Mouse (Mus musculus): Measurements from ENCODE around the gene Adamts13. TPM values are rescaled to one million over a fixed set of nuclear protein-coding genes. Genes with fewer than 3 reads are reported as not detected.

The Adamts13 gene
- polyA plus RNA-seq, 1 experiment from 2014 or later, result not detected

DNA sequence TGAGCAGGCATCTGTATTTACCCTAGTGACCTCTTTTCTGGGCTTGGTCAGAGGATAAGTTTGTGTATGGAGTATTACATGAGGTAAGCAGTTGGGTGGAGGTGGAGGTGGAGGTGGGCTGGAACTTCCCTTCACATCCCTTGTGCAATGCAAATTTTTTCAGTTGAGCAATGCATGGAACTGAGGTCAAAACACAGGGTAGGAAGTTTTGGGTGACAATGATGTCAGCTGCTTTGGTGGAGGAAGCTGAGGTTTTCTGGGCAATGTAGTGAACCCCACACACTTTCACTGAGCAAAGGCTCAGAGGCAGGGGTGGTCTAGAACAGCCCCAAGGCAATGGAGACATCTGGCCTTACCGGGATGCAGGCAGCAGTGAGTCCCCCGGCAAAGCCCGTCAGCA lies 52.3 kb downstream of the Adamts13 start:
- 84% methylated on average over 3 of the region's 3 CpGs for WGBS
- Histone ChIP-seq H3K9me3 (ENCODE audit: control insufficient read depth, low read length) (no peaks in the 10 kb centered on the region), H3K4me1 (ENCODE audit: control insufficient read depth, insufficient read depth, low read depth, low read length) (peaks cover 11% of the 10 kb centered on the region), H3K9ac (ENCODE audit: low read depth, low read length) (no peak overlapping the region), H3K4me3 (ENCODE audit: low read length) (no peak overlapping the region), H3K4me2 (ENCODE audit: low read length) (no peak overlapping the region), H3K36me3 (ENCODE audit: control insufficient read depth, insufficient read depth, low read length) (peaks cover 3% of the 10 kb centered on the region; the same call in 1 of the 2 replicates), H3K27me3 (replicated peaks; ENCODE audit: control insufficient read depth, insufficient read depth, low read length) (no peaks in the 10 kb centered on the region), H3K27ac (ENCODE audit: low read depth, low read length) (no peak overlapping the region)
- ATAC-seq, result no peak

DNA sequence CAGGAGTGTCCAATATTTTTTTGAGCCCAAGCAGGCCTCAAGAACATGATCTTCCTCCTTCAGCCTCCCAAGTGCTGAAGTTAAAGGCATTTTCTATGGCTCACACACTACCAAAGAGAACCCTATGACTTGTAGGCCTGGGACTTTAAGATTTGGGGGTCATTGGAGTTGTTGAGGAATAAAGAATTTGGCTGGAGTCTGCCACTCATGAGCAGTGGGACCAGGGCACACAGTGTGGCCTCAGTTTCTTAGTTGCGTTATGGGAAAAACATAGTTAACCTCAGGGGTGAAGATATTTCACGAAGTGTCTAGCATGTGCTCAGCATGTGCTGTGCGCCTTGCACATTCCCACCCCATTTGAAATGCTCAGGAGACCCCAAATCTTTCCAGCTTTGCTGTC lies 53.1 kb downstream of the Adamts13 start:
- ATAC-seq, result no peak
- H3K27ac ChIP-seq (ENCODE audit: low read depth, low read length), result no peak overlapping the region
- no peak overlapping the region for H3K4me3 ChIP-seq (ENCODE audit: low read length)
- H3K36me3 ChIP-seq (ENCODE audit: control insufficient read depth, insufficient read depth, low read length), result peaks cover 3% of the 10 kb centered on the region; the same call in 1 of the 2 replicates
- H3K4me2 ChIP-seq (ENCODE audit: low read length), result peak overlapping the region; percentile 80
- 95% methylated on average over 3 of the region's 3 CpGs for WGBS
- H3K9ac ChIP-seq (ENCODE audit: low read depth, low read length), result no peak overlapping the region
- no peaks in the 10 kb centered on the region for H3K9me3 ChIP-seq (ENCODE audit: control insufficient read depth, low read length)
- peaks cover 11% of the 10 kb centered on the region for H3K4me1 ChIP-seq (ENCODE audit: control insufficient read depth, insufficient read depth, low read depth, low read length)
- no peaks in the 10 kb centered on the region for H3K27me3 ChIP-seq (replicated peaks; ENCODE audit: control insufficient read depth, insufficient read depth, low read length)

DNA sequence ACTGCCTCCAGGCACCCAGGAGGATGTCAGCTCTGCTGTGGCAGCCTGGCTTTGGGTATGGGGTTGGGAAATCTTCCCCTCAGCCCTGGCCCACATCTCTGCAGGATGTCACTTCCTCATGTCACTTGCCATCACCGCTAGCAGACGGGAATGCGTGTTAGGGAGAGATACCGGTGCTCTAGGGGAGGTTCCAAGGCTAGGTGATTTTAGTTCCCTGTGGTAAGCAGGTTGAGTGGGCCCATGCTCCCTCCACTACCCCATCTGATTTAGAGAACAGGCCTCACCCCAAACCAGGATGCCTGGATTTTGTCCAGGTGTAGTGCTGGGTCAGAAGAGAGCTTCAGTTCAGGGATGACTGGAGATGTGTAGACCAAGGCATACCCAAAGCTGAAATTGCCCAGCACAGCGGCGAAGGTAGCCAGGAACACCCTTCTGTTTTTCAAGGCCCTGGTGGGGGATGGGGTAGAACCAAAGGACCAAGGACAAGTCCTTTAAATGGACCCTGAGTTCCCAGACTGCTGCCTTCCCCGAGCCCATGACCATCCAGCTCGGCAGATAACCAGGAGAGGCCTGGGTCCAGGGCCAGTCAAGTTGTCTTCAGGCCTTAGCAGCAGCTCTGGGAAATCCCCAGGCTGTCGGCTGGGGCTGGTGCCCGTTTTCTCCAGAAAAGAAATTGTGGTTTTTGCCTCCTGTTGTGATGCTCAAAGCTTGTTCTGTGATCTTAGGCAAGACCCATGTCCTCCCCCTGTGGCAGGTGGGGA lies 53.8 kb downstream of the Adamts13 start:
- Histone ChIP-seq H3K27ac (ENCODE audit: low read depth, low read length) (peak overlapping the region; percentile 81), H3K27me3 (replicated peaks; ENCODE audit: control insufficient read depth, insufficient read depth, low read length) (no peaks in the 10 kb centered on the region), H3K9me3 (ENCODE audit: control insufficient read depth, low read length) (no peaks in the 10 kb centered on the region), H3K4me1 (ENCODE audit: control insufficient read depth, insufficient read depth, low read depth, low read length) (peaks cover 11% of the 10 kb centered on the region), H3K36me3 (ENCODE audit: control insufficient read depth, insufficient read depth, low read length) (no peaks in the 10 kb centered on the region), H3K9ac (ENCODE audit: low read depth, low read length) (peak overlapping the region; percentile 72), H3K4me3 (ENCODE audit: low read length) (peak overlapping the region; percentile 54), H3K4me2 (ENCODE audit: low read length) (peak overlapping the region; percentile 80)
- ATAC-seq, result no peak
- WGBS, result 58% methylated on average over 10 of the region's 10 CpGs

DNA sequence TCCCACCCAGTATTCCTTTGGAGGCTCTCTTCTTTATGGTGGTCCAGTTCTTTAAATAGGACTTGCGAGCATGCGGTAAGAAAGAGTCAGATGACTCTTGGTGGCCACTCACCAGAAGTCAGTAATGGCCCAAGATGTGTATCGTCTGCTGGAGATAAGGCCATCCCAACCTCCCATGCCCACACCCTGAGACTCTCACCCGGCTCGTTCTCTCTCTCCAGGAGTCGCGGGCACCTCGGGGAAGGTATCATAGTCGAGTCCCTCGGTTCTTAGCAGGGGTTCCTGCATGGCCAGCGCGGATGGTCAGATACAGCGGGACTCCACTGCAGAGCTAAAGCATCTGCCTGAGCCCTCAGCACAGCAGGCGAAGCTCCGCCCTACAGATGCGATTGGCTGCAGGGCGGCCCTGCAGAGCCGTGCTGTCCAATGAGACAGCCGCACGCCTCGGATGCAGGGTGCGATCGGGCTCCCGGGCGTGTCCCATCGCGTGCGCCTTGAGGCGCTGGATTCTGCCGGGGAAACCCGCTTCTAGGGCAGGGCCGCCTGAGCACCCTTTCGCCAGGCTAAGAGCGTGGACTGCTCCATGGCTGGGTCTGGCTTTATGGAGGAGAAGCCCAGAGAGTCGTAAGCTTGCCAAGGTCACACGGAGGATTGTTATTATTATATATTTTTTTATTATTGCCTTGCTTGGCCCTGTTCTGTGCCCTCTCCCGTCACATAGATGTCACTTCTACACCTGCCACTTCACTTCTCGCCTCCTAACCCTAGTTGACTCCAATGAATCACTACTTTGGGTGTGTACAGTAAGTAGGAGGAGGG lies 54.6 kb downstream of the Adamts13 start, which contains the start of gene Slc2a6:
Gene Slc2a6 (minus strand): TSS at position 381 of the 819 bp plus-strand sequence.
- WGBS, result 2% methylated on average over 38 of the region's 38 CpGs
- H3K4me2 ChIP-seq (ENCODE audit: low read length), result peak within 1 kb of the TSS; percentile 80
- peak; percentile 99 for ATAC-seq
- no peaks in the 10 kb centered on the region for H3K9me3 ChIP-seq (ENCODE audit: control insufficient read depth, low read length)
- peak within 1 kb of the TSS; percentile 54 for H3K4me3 ChIP-seq (ENCODE audit: low read length)
- H3K27me3 ChIP-seq (replicated peaks; ENCODE audit: control insufficient read depth, insufficient read depth, low read length), result no peaks in the 10 kb centered on the region
- H3K36me3 ChIP-seq (ENCODE audit: control insufficient read depth, insufficient read depth, low read length), result no peaks in the 10 kb centered on the region
- H3K4me1 ChIP-seq (ENCODE audit: control insufficient read depth, insufficient read depth, low read depth, low read length), result peaks cover 11% of the 10 kb centered on the region
- H3K9ac ChIP-seq (ENCODE audit: low read depth, low read length), result peak within 1 kb of the TSS; percentile 72
- peak within 1 kb of the TSS; percentile 81 for H3K27ac ChIP-seq (ENCODE audit: low read depth, low read length)

DNA sequence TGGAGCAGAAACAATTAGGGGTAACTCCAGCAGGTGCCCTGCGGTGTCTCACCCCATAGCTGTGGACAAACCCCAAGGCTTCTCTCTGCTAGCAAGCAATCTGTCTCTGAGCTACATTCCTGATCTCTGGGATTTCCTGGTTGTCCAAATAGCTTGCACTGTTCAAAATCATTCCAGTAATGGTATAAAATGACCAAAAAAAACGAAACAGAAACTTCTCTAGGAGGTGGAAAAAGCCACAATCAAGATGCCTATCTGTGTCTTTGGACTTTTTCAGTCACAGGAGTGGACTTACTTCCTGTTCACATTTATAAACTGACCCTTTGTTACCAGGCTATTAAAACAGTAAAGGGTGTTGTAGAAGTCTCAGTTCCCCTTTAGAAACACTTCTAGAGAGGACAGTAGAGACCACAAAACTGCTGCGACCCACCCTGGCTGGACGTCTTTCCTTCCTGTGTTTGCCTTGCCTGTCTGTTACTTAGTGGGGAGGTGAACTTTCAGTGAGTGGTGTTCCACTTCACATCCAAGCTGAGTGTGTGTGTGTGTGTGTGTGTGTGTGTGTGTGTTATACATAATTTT lies 55.3 kb downstream of the Adamts13 start:
- peaks cover 11% of the 10 kb centered on the region for H3K4me1 ChIP-seq (ENCODE audit: control insufficient read depth, insufficient read depth, low read depth, low read length)
- H3K36me3 ChIP-seq (ENCODE audit: control insufficient read depth, insufficient read depth, low read length), result no peaks in the 10 kb centered on the region
- peak overlapping the region; percentile 72 for H3K9ac ChIP-seq (ENCODE audit: low read depth, low read length)
- no peak for ATAC-seq
- H3K4me3 ChIP-seq (ENCODE audit: low read length), result peak overlapping the region; percentile 54
- no peaks in the 10 kb centered on the region for H3K9me3 ChIP-seq (ENCODE audit: control insufficient read depth, low read length)
- WGBS, result 68% methylated on average over 4 of the region's 4 CpGs
- no peaks in the 10 kb centered on the region for H3K27me3 ChIP-seq (replicated peaks; ENCODE audit: control insufficient read depth, insufficient read depth, low read length)
- peak overlapping the region; percentile 67 for H3K27ac ChIP-seq (ENCODE audit: low read depth, low read length)
- peak overlapping the region; percentile 80 for H3K4me2 ChIP-seq (ENCODE audit: low read length)

DNA sequence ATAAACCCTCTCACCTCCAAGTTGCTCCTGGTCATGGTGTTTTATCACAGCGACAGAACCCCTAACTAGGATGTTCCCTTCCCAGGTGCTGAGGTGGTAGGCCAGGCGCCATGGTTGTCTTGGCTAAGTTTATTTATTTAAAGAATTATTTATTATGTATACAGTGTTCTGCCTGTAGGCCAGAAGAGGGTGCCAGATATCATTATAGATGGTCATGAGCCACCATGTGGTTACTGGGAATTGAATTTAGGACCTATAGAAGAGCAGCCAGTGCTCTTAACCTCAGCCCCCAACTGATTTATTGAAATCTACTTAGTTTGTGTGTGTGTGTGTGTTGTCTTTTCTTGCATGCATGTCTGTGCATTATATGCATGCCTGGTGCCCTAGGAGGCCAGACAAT lies 59.1 kb downstream of the Adamts13 start:
- Histone ChIP-seq H3K27me3 (replicated peaks; ENCODE audit: control insufficient read depth, insufficient read depth, low read length) (no peaks in the 10 kb centered on the region), H3K36me3 (ENCODE audit: control insufficient read depth, insufficient read depth, low read length) (no peaks in the 10 kb centered on the region), H3K4me3 (ENCODE audit: low read length) (no peak overlapping the region), H3K9me3 (ENCODE audit: control insufficient read depth, low read length) (no peaks in the 10 kb centered on the region), H3K4me1 (ENCODE audit: control insufficient read depth, insufficient read depth, low read depth, low read length) (peaks cover 4% of the 10 kb centered on the region), H3K27ac (ENCODE audit: low read depth, low read length) (no peak overlapping the region), H3K9ac (ENCODE audit: low read depth, low read length) (no peak overlapping the region), H3K4me2 (ENCODE audit: low read length) (no peak overlapping the region)
- 73% methylated on average over 2 of the region's 2 CpGs for WGBS
- ATAC-seq, result no peak

DNA sequence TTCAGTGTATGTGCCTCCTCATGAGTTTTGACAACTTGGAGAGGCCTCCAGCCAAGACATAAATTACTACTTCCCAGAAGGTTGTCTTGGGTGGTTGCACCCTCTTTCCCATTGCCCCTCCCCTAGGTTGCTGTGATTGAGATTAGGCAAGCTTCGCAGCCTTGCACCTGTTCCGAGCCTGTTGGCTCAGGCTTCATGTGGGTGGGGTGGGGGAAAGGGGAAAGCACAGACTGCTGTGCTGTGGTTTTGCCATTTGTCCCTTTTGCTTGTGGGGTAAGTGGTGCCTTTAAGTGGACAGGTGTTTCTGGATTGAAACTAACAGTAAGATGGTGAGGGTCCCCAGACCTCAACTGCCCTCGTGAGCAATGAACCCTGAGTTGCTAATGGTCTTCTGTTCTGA lies 62.8 kb downstream of the Adamts13 start:
- 70% methylated on average over 3 of the region's 3 CpGs for WGBS
- no peaks in the 10 kb centered on the region for H3K4me1 ChIP-seq (ENCODE audit: control insufficient read depth, insufficient read depth, low read depth, low read length)
- ATAC-seq, result no peak
- H3K9me3 ChIP-seq (ENCODE audit: control insufficient read depth, low read length), result no peaks in the 10 kb centered on the region
- H3K4me2 ChIP-seq (ENCODE audit: low read length), result no peak overlapping the region
- no peak overlapping the region for H3K4me3 ChIP-seq (ENCODE audit: low read length)
- no peaks in the 10 kb centered on the region for H3K27me3 ChIP-seq (replicated peaks; ENCODE audit: control insufficient read depth, insufficient read depth, low read length)
- H3K9ac ChIP-seq (ENCODE audit: low read depth, low read length), result no peak overlapping the region
- no peak overlapping the region for H3K27ac ChIP-seq (ENCODE audit: low read depth, low read length)
- no peaks in the 10 kb centered on the region for H3K36me3 ChIP-seq (ENCODE audit: control insufficient read depth, insufficient read depth, low read length)

DNA sequence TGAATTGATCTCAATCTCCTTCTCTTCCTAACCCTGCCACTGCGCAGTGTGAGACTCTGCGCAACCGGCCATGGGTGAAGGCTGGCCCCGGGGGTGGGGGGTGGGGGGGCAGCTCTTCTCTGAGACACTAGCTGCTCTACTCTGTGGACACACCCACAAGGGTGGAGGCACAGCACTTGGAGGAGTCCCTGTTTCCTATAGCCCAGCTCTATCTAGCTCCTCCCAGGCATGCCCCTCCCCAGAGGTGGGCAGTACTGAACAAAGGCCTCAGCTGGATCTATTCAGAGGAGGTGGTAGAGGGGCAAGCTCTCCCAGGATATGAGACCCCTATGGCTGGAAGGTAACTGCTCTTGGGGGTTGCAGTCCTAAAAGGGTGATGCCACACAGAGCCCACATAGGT lies 63.8 kb downstream of the Adamts13 start:
- WGBS, result 63% methylated on average over 4 of the region's 4 CpGs
- Histone ChIP-seq H3K36me3 (ENCODE audit: control insufficient read depth, insufficient read depth, low read length) (no peaks in the 10 kb centered on the region), H3K9ac (ENCODE audit: low read depth, low read length) (no peak overlapping the region), H3K9me3 (ENCODE audit: control insufficient read depth, low read length) (no peaks in the 10 kb centered on the region), H3K27me3 (replicated peaks; ENCODE audit: control insufficient read depth, insufficient read depth, low read length) (no peaks in the 10 kb centered on the region), H3K4me1 (ENCODE audit: control insufficient read depth, insufficient read depth, low read depth, low read length) (no peaks in the 10 kb centered on the region), H3K4me2 (ENCODE audit: low read length) (no peak overlapping the region), H3K27ac (ENCODE audit: low read depth, low read length) (no peak overlapping the region), H3K4me3 (ENCODE audit: low read length) (no peak overlapping the region)
- 0 out of 2 replicates have a peak, but pooled peaks have one; percentile 30 for ATAC-seq

DNA sequence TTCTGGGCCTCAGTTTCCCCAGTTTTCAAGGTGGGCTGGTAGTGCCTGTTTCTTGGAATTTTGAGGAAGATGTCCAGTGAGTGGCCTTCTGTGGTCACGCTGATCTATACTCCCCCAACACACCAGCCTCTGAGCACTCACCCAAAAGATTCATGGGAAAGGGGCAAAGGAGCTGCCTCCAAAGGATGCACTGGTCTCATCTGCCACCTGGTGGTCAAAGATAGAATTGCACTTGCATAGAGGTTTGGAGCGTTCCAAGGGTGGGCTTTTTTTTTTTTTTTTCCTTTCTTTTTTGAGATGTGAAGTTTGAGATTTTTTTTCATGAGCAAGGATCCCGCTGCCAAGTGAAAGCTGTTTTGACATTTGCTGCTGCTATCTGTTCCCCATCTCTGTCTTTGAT lies 65.4 kb downstream of the Adamts13 start:
- ATAC-seq, result no peak; the same call in 1 of the 2 replicates
- Histone ChIP-seq H3K27ac (ENCODE audit: low read depth, low read length) (no peak overlapping the region), H3K4me2 (ENCODE audit: low read length) (no peak overlapping the region), H3K9me3 (ENCODE audit: control insufficient read depth, low read length) (no peaks in the 10 kb centered on the region), H3K4me1 (ENCODE audit: control insufficient read depth, insufficient read depth, low read depth, low read length) (no peaks in the 10 kb centered on the region), H3K36me3 (ENCODE audit: control insufficient read depth, insufficient read depth, low read length) (no peaks in the 10 kb centered on the region), H3K27me3 (replicated peaks; ENCODE audit: control insufficient read depth, insufficient read depth, low read length) (no peaks in the 10 kb centered on the region), H3K9ac (ENCODE audit: low read depth, low read length) (no peak overlapping the region), H3K4me3 (ENCODE audit: low read length) (no peak overlapping the region)
- WGBS, result 0% methylated on average over 3 of the region's 3 CpGs
